Mouse (Mus musculus) adrenal gland (tissue): Measurements from ENCODE around the gene Ccdc62.

Experiments
- microRNA-seq, 2 experiments: library from miRNA; unstranded; fragments of <30 nt; microRNA quantifications; one replicate each; pipeline ENCODE4; 2019

The Ccdc62 gene

Small RNA genes lying within 50 kb of the gene (microRNA-seq; reads per million reads assigned to microRNA genes)
- 0.23 to 0.37 reads per million in 2 experiments for gene Mir7032
